Mouse (Mus musculus): ENCODE results near the gene Cers5. TPM values are rescaled to one million over a fixed set of nuclear protein-coding genes. Genes with fewer than 3 reads are reported as not detected.

Gene Cers5
- polyA plus RNA-seq, 1 experiment from 2014 or later: 95.2 TPM

Other genes starting within 250 kb of the Cers5 start
- 58.2 and 66.8 TPM in 2 replicates for gene Faim2, start 244.7 kb downstream of the Cers5 start, polyA plus RNA-seq (2015; fragmentation: Nextera tagmentation; extraction: Ambion mirVana)
- gene Aqp2, start 193.8 kb downstream of the Cers5 start, polyA plus RNA-seq (2015; fragmentation: Nextera tagmentation; extraction: Ambion mirVana): 0.11 TPM in 1 of 2 replicates, not detected in the other
- gene Aqp5, start 182.1 kb downstream of the Cers5 start, polyA plus RNA-seq (2015; fragmentation: Nextera tagmentation; extraction: Ambion mirVana): 0.70 and 0.95 TPM in 2 replicates
- gene Aqp6, start 171.5 kb downstream of the Cers5 start, polyA plus RNA-seq (2015; fragmentation: Nextera tagmentation; extraction: Ambion mirVana): 0.68 and 0.70 TPM in 2 replicates
- gene Racgap1, start 121.2 kb downstream of the Cers5 start, polyA plus RNA-seq (2015; fragmentation: Nextera tagmentation; extraction: Ambion mirVana): 56.7 and 64.6 TPM in 2 replicates
- 45.1 and 59.4 TPM in 2 replicates for gene Asic1, start 102.5 kb downstream of the Cers5 start, polyA plus RNA-seq (2015; fragmentation: Nextera tagmentation; extraction: Ambion mirVana)
- 71.7 and 86.2 TPM in 2 replicates for gene Smarcd1, start 70.8 kb downstream of the Cers5 start, polyA plus RNA-seq (2015; fragmentation: Nextera tagmentation; extraction: Ambion mirVana)
- gene Gm17349, start 67.4 kb downstream of the Cers5 start, polyA plus RNA-seq (2015; fragmentation: Nextera tagmentation; extraction: Ambion mirVana): not detected in 2 replicates
- gene Gpd1, start 55.4 kb downstream of the Cers5 start, polyA plus RNA-seq (2015; fragmentation: Nextera tagmentation; extraction: Ambion mirVana): 3.1 and 4.6 TPM in 2 replicates
- gene Cox14, start 47.3 kb downstream of the Cers5 start, polyA plus RNA-seq (2015; fragmentation: Nextera tagmentation; extraction: Ambion mirVana): 175 and 191 TPM in 2 replicates
- gene Lima1, start 102.6 kb upstream of the Cers5 start, polyA plus RNA-seq (2015; fragmentation: Nextera tagmentation; extraction: Ambion mirVana): 12.9 and 15.3 TPM in 2 replicates
- gene Fam186a, start 194.2 kb upstream of the Cers5 start, polyA plus RNA-seq (2015; fragmentation: Nextera tagmentation; extraction: Ambion mirVana): not detected in 2 replicates
- gene Larp4, start 197.2 kb upstream of the Cers5 start, polyA plus RNA-seq (2015; fragmentation: Nextera tagmentation; extraction: Ambion mirVana): 20.7 and 23.0 TPM in 2 replicates